Mouse (Mus musculus): Measurements from ENCODE around the gene Ltk. TPM values are rescaled to one million over a fixed set of nuclear protein-coding genes. Genes with fewer than 3 reads are reported as not detected.
"Not testable (repeated sequence)": the region's sequence is repeated elsewhere in the genome, so short reads cannot be mapped to it uniquely, and the experiment has no call there.

Ltk gene
- total RNA-seq, 2 experiments from 2014 or later: not detected

DNA sequence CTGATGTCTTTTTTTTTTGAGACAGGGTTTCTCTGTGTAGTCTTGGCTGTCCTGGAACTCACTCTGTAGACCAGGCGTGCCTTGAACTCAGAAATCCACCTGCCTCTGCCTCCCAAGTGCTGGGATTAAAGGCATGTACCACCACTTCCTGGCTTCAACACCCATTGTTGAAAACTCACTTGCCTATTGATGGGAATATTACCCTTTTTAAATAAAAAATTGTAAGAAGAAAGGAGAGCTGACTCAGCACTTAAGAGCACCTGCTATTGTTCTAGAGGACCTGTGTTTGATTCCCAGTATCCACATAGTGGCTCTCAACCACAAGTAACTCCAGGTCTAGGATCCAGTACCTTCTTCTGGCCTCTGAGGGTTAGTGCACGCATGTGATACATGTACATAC lies 44.4 kb downstream of the Ltk start:
- intact Hi-C loops (cut with DNase I); DNase-seq (ENCODE audit: low spot score): not testable (repeated sequence)

DNA sequence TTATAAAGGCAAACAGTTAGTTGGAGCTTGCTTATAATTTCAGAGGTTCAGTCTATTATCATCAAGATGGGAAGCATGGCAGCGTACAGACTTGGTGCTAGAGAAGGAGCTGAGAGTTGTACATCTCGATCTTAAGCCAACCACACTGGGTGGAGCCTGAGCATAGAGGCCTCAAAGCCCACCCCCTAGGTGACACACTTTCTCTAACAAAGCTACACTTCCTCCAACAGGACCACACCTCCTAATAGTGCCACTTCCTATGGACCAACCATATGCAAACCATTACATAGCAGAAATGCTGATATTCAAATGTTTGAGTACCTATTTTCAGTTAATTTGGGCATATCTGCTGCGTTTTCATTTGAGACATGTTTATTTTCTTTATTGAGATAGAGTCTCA lies 50.2 kb downstream of the Ltk start:
- no peak for DNase-seq (ENCODE audit: low spot score)
- intact Hi-C loops (cut with DNase I): no loop called here

DNA sequence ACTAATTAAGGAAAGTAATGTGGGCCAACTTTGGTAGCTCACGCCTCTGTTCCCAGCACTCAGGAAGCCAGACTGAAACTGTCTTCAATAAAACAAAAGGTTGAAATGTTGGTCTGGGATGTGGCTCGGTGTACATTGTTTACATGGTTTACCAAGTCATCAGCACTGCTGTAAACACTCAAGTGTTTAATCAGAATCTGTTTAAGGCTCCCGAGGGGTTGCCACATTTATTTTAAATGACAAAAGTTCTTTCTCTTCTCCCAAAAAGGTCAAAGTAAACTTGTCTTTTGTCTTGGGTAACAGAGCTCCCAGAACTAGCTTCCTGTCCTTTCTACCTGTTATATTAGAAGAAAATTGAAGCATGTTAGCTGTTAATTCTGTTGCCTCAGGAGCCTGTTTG lies 52.6 kb downstream of the Ltk start:
- no peak for DNase-seq (ENCODE audit: low spot score)
- intact Hi-C loops (cut with DNase I): no loop called here

DNA sequence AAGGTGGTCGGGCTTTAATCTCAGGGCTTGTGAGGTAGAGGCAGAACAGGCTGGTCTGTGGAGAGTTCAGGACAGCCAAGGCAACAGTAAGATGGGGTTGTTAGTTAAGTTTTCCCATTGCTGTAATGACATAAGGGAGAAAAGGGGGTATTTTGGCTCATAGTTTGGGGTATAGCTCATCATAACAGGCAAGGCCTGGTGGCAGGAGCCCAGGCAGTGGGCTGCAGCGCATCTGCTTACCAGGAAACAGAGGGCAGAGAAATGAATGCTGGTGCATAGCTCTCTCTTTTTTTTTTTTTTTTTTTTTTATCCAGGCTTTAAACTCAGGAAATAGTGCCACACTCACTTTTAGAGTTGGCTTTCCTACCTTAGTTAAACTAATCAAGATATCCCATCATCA lies 57.1 kb downstream of the Ltk start:
- intact Hi-C loops (cut with DNase I): no loop called here
- no peak for DNase-seq (ENCODE audit: low spot score)

Other genes starting within 250 kb of the Ltk start
- gene Exd1, start 212.8 kb downstream of the Ltk start, total RNA-seq (2021): under 1 TPM; 0.17 to 0.18 TPM
- 10 to 100 TPM; 88.0 to 92.5 TPM for gene Chp1, start 212.7 kb downstream of the Ltk start, total RNA-seq (2021)
- 1 to 10 TPM; 1.1 to 1.5 TPM for gene Nusap1, start 142.1 kb downstream of the Ltk start, total RNA-seq (2021)
- under 1 TPM in 1 of 2 experiments, not detected in 1; 0.34 TPM for gene Oip5, start 142.0 kb downstream of the Ltk start, total RNA-seq (2021)
- gene Ndufaf1, start 97.6 kb downstream of the Ltk start, total RNA-seq (2021): 10 to 100 TPM; 66.3 to 67.5 TPM
- 10 to 100 TPM; 20.4 to 20.9 TPM for gene Rtf1, start 85.4 kb downstream of the Ltk start, total RNA-seq (2021)
- under 1 TPM; 0.57 to 0.78 TPM for gene Itpka, start 18.1 kb downstream of the Ltk start, total RNA-seq (2021)
- gene Rpap1, start 27.1 kb upstream of the Ltk start, total RNA-seq (2021): 10 to 100 TPM; 13.7 to 14.2 TPM
- gene Tyro3, start 37.3 kb upstream of the Ltk start, total RNA-seq (2021): 1 to 10 TPM; 1.2 to 1.3 TPM
- 10 to 100 TPM; 31.9 to 42.9 TPM for gene Mga, start 136.8 kb upstream of the Ltk start, total RNA-seq (2021)
- 1 to 10 TPM; 8.4 to 9.1 TPM for gene Mapkbp1, start 212.3 kb upstream of the Ltk start, total RNA-seq (2021)